Mouse (Mus musculus): ENCODE results near the gene Fam57b.

DNA sequence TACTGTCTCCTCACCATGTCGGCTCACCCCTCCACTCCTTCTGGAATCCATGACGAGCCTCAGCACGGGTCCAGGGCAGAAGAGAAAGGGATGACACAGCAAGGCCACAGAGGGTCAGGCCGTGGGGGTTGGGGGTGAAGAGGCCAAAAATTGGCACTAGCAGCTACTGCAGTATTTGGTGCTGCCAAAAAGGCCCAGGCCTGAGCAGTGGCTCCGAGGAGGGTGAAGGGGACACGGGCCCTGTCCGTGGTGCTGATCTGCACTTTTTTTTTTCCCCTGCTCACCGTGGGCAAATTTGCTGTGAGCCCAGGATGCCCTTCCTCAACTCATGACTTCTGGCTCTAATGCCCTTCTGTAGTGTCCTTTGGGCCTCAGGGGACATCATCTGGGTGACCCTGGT lies 27.9 kb downstream of the Fam57b start:
- TF ChIP-seq TAL1 (IDR thresholded peaks at IDR 0.05; ENCODE audit: low read length): no peak
- TF ChIP-seq GATA1 (IDR thresholded peaks at IDR 0.05; ENCODE audit: low read length): no peak

All from erythroblast, embryonic 14.5 days (primary cell).